Mouse (Mus musculus) CD4-positive, CD25-positive, alpha-beta regulatory T cell, adult 2 months (primary cell): Measurements from ENCODE around the gene Nkiras1.
A peak's percentile ranks its signal among the peaks of the same experiment; 100 is the strongest.

Experiments
- DNase-seq: peaks from one replicate; pipeline ENCODE4 v3.0.0-alpha.2; 2012; ENCODE audit warnings: low read depth, low spot score

Gene Nkiras1

GRCm38 (mm10) chr14:18274526-18274925 lies 3.6 kb downstream of the Nkiras1 start:
- DNase-seq, result no peak

- no peak for DNase-seq
Measured at GRCm38 (mm10) chr14:18280375-18280774, 9.4 kb downstream of the Nkiras1 start.

GRCm38 (mm10) chr14:18284581-18284980 lies 13.6 kb downstream of the Nkiras1 start:
- DNase-seq, result peak; percentile 53

- DNase-seq, result no peak
Measured at GRCm38 (mm10) chr14:18285476-18285875, 14.5 kb downstream of the Nkiras1 start.

GRCm38 (mm10) chr14:18286441-18286840 lies 15.5 kb downstream of the Nkiras1 start:
- DNase-seq, result no peak

GRCm38 (mm10) chr14:18287391-18287790 lies 16.5 kb downstream of the Nkiras1 start:
- no peak for DNase-seq

- no peak for DNase-seq
Measured at GRCm38 (mm10) chr14:18292111-18292510, 21.2 kb downstream of the Nkiras1 start.

GRCm38 (mm10) chr14:18292578-18292977 lies 21.6 kb downstream of the Nkiras1 start:
- DNase-seq, result no peak

- DNase-seq, result no peak
Measured at GRCm38 (mm10) chr14:18297441-18297840, 26.5 kb downstream of the Nkiras1 start.

- DNase-seq, result peak; percentile 9
Measured at GRCm38 (mm10) chr14:18298874-18299273, 27.9 kb downstream of the Nkiras1 start.

GRCm38 (mm10) chr14:18300676-18301075 lies 29.7 kb downstream of the Nkiras1 start:
- peak; percentile 56 for DNase-seq

GRCm38 (mm10) chr14:18301591-18301990 lies 30.7 kb downstream of the Nkiras1 start:
- DNase-seq, result peak; percentile 25

- no peak for DNase-seq
Measured at GRCm38 (mm10) chr14:18302750-18303149, 31.8 kb downstream of the Nkiras1 start.

GRCm38 (mm10) chr14:18303262-18303661 lies 32.3 kb downstream of the Nkiras1 start:
- no peak for DNase-seq

GRCm38 (mm10) chr14:18304165-18304564 lies 33.2 kb downstream of the Nkiras1 start:
- DNase-seq, result no peak

- no peak for DNase-seq
Measured at GRCm38 (mm10) chr14:18317457-18318411, 46.8 kb downstream of the Nkiras1 start.

- DNase-seq, result peak; percentile 11
Measured at GRCm38 (mm10) chr14:18326968-18327672, 56.2 kb downstream of the Nkiras1 start.

- peak; percentile 56 for DNase-seq
Measured at GRCm38 (mm10) chr14:18330789-18331692, 60.1 kb downstream of the Nkiras1 start.

GRCm38 (mm10) chr14:18331693-18332131 lies 60.8 kb downstream of the Nkiras1 start, which contains the start of gene Ube2e1:
TSS of gene Ube2e1 (minus strand) at chr14:18331859.
- DNase-seq, result peak; percentile 88
